Mouse (Mus musculus) lung, postnatal 4 days (tissue): ENCODE results near the gene Tmem245.
A peak's percentile ranks its signal among the peaks of the same experiment; 100 is the strongest.

Experiments used
- DNase-seq, 2 experiments: peaks; one replicate each; pipeline ENCODE4 v3.0.0; 2021

The Tmem245 gene

GRCm38 (mm10) chr4:56864417-56865001 lies 82.7 kb downstream of the Tmem245 start:
- DNase-seq: peak; percentile 54 to 64

GRCm38 (mm10) chr4:56864016-56864415 lies 83.2 kb downstream of the Tmem245 start:
- DNase-seq: no peak

- DNase-seq: no peak
Measured at GRCm38 (mm10) chr4:56861551-56861950, 85.7 kb downstream of the Tmem245 start.

GRCm38 (mm10) chr4:56858733-56859132 lies 88.5 kb downstream of the Tmem245 start:
- no peak for DNase-seq

GRCm38 (mm10) chr4:56856371-56856949 lies 90.8 kb downstream of the Tmem245 start:
- no peak for DNase-seq

- DNase-seq: no peak
Measured at GRCm38 (mm10) chr4:56855935-56856334, 91.3 kb downstream of the Tmem245 start.

- peak; percentile 18 to 59 for DNase-seq
Measured at GRCm38 (mm10) chr4:56850724-56851123, 96.5 kb downstream of the Tmem245 start.

- DNase-seq: no peak
Measured at GRCm38 (mm10) chr4:56848044-56848443, 99.2 kb downstream of the Tmem245 start.

- no peak for DNase-seq
Measured at GRCm38 (mm10) chr4:56847400-56847799, 99.8 kb downstream of the Tmem245 start.

GRCm38 (mm10) chr4:56845896-56846533 lies 101.2 kb downstream of the Tmem245 start:
- no peak for DNase-seq

- DNase-seq: no peak
Measured at GRCm38 (mm10) chr4:56844911-56845310, 102.3 kb downstream of the Tmem245 start.

GRCm38 (mm10) chr4:56843963-56844362 lies 103.3 kb downstream of the Tmem245 start:
- no peak for DNase-seq

- DNase-seq: no peak
Measured at GRCm38 (mm10) chr4:56842501-56842900, 104.7 kb downstream of the Tmem245 start.

GRCm38 (mm10) chr4:56840297-56840696 lies 106.9 kb downstream of the Tmem245 start:
- no peak for DNase-seq

- DNase-seq: no peak
Measured at GRCm38 (mm10) chr4:56837661-56838060, 109.6 kb downstream of the Tmem245 start.

- DNase-seq: no peak
Measured at GRCm38 (mm10) chr4:56831998-56832397, 115.2 kb downstream of the Tmem245 start.

- DNase-seq: peak; percentile 12 to 31
Measured at GRCm38 (mm10) chr4:56831013-56831609, 116.1 kb downstream of the Tmem245 start.

GRCm38 (mm10) chr4:56829511-56829921 lies 117.7 kb downstream of the Tmem245 start:
- peak in 1 of 2 experiments; percentile 29 for DNase-seq

GRCm38 (mm10) chr4:56828932-56829331 lies 118.3 kb downstream of the Tmem245 start:
- no peak for DNase-seq

- DNase-seq: no peak
Measured at GRCm38 (mm10) chr4:56824231-56824630, 123.0 kb downstream of the Tmem245 start.

GRCm38 (mm10) chr4:56820017-56820550 lies 127.2 kb downstream of the Tmem245 start:
- no peak for DNase-seq
